Mouse (Mus musculus) spleen, adult 10 weeks (tissue): ENCODE measurements around the gene Atm. TPM values are rescaled to one million over a fixed set of nuclear protein-coding genes. Genes with fewer than 3 reads are reported as not detected.

Experiments used
- polyA plus RNA-seq: library from polyadenylated mRNA; stranded (reverse); fragments of 350-450 nt; fragmentation: Illumina TruSeq; extraction: RNeasy Lipid Tissue Mini Kit (QIAGEN cat#74804); gene quantifications from one replicate; pipeline ENCODE4 v1.2.3, GENCODE M21; 2015; ENCODE audit warnings: low replicate concordance; ENCODE audit not compliant: insufficient read depth

Atm gene
- polyA plus RNA-seq: 36.4 TPM

DNA sequence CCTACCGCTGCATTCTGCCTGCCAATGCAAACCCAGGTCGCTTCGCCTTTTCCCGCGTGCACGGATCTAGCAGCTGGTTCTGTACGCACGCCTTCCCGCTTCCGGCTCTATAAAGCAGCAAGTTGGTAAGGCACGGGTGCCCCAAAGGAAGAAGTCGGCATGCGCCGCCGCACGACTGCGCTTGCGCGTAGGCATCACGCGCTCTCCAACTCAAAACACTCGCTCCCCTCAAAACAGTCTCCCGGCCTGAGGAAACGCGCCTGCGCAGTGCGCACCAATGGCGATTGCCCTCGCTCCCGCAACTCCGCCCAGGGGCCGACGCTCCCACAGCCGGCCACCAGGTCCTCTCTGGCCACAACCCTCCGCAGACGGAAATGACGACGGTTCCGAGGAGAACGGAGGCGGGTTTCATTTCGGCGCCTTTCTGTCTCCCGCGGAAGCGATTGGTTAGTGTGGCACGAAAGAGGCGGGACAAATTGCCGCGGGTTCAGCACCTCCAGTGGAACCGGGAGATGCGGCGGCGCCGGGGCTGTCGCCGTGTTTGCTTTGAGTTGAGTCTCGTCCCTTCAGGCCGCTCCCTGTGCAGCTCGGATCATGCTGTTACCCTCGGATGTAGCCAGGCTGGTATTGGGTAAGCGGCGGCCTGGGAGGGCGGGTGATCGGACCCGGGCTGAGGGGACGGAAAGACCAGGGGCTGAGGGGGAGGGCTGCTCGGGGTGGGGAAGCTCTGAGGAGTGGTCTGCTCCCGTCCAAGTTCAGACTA lies at the start of gene Atm, which contains the start of gene Npat:
TSS of gene Atm (minus strand) at position 183 of the 763 bp plus-strand sequence.
TSS of gene Npat (plus strand) at position 490 of the 763 bp plus-strand sequence.

GRCm38 (mm10) chr9:53402291-53402711 lies 134.2 kb downstream of the Atm start, which contains the start of gene 4930550C14Rik:
TSS of gene 4930550C14Rik (plus strand) at chr9:53402325.

Other genes starting within 250 kb of the Atm start
- gene Exph5, start 235.1 kb downstream of the Atm start, polyA plus RNA-seq: 0.11 TPM
- gene Kdelc2, start 152.7 kb downstream of the Atm start, polyA plus RNA-seq: 9.8 TPM
- 1.1 TPM for gene 4930550C14Rik, start 134.4 kb downstream of the Atm start, polyA plus RNA-seq
- 18.6 TPM for gene Npat, start 307 bp upstream of the Atm start, polyA plus RNA-seq
- gene Acat1, start 73.6 kb upstream of the Atm start, polyA plus RNA-seq: 43.9 TPM
- 29.9 TPM for gene Cul5, start 133.3 kb upstream of the Atm start, polyA plus RNA-seq
- gene Rab39, start 169.5 kb upstream of the Atm start, polyA plus RNA-seq: 12.5 TPM
- gene Slc35f2, start 234.8 kb upstream of the Atm start, polyA plus RNA-seq: 4.8 TPM